Mouse (Mus musculus): ENCODE results near the gene Zfp664.

Gene Zfp664

GRCm38 (mm10) chr5:124873096-124873495 lies 10.6 kb downstream of the Zfp664 start:
- DNase-seq, result no peak

GRCm38 (mm10) chr5:124873890-124874601 lies 11.6 kb downstream of the Zfp664 start:
- DNase-seq, result no peak

- no peak for DNase-seq
Measured at GRCm38 (mm10) chr5:124879251-124879650, 16.8 kb downstream of the Zfp664 start.

- DNase-seq, result no peak
Measured at GRCm38 (mm10) chr5:124879801-124880200, 17.3 kb downstream of the Zfp664 start.

- no peak for DNase-seq
Measured at GRCm38 (mm10) chr5:124883877-124884276, 21.4 kb downstream of the Zfp664 start.

GRCm38 (mm10) chr5:124888661-124889060 lies 26.2 kb downstream of the Zfp664 start:
- DNase-seq, result no peak

GRCm38 (mm10) chr5:124891921-124892370 lies 29.5 kb downstream of the Zfp664 start:
- DNase-seq, result peak; percentile 46

GRCm38 (mm10) chr5:124896135-124896534 lies 33.6 kb downstream of the Zfp664 start:
- no peak for DNase-seq

- peak; percentile 93 for DNase-seq
Measured at GRCm38 (mm10) chr5:124899945-124900631, 37.6 kb downstream of the Zfp664 start.

GRCm38 (mm10) chr5:124900738-124901490 lies 38.4 kb downstream of the Zfp664 start:
- peak; percentile 16 for DNase-seq

GRCm38 (mm10) chr5:124901675-124902074 lies 39.2 kb downstream of the Zfp664 start:
- DNase-seq, result peak; percentile 16

- DNase-seq, result no peak
Measured at GRCm38 (mm10) chr5:124902195-124902594, 39.7 kb downstream of the Zfp664 start.

GRCm38 (mm10) chr5:124903852-124904251 lies 41.4 kb downstream of the Zfp664 start:
- no peak for DNase-seq

GRCm38 (mm10) chr5:124906890-124907289 lies 44.4 kb downstream of the Zfp664 start:
- no peak for DNase-seq

- DNase-seq, result peak; percentile 89
Measured at GRCm38 (mm10) chr5:124908860-124909259, 46.4 kb downstream of the Zfp664 start.

- DNase-seq, result no peak
Measured at GRCm38 (mm10) chr5:124912276-124912675, 49.8 kb downstream of the Zfp664 start.

- no peak for DNase-seq
Measured at GRCm38 (mm10) chr5:124912946-124913933, 50.7 kb downstream of the Zfp664 start.

- DNase-seq, result no peak
Measured at GRCm38 (mm10) chr5:124919798-124920197, 57.3 kb downstream of the Zfp664 start.

GRCm38 (mm10) chr5:124921410-124921809 lies 58.9 kb downstream of the Zfp664 start:
- no peak for DNase-seq

GRCm38 (mm10) chr5:124922356-124923352 lies 60.2 kb downstream of the Zfp664 start:
- peak; percentile 66 for DNase-seq

Measured in lung, postnatal 36 days (tissue).